Mouse (Mus musculus): Measurements from ENCODE around the gene Col4a6. TPM values are rescaled to one million over a fixed set of nuclear protein-coding genes. Genes with fewer than 3 reads are reported as not detected.

Gene Col4a6
- 7.3 and 8.2 TPM in 2 replicates for polyA plus RNA-seq (2015; fragmentation: Nextera tagmentation; extraction: Ambion mirVana)

DNA sequence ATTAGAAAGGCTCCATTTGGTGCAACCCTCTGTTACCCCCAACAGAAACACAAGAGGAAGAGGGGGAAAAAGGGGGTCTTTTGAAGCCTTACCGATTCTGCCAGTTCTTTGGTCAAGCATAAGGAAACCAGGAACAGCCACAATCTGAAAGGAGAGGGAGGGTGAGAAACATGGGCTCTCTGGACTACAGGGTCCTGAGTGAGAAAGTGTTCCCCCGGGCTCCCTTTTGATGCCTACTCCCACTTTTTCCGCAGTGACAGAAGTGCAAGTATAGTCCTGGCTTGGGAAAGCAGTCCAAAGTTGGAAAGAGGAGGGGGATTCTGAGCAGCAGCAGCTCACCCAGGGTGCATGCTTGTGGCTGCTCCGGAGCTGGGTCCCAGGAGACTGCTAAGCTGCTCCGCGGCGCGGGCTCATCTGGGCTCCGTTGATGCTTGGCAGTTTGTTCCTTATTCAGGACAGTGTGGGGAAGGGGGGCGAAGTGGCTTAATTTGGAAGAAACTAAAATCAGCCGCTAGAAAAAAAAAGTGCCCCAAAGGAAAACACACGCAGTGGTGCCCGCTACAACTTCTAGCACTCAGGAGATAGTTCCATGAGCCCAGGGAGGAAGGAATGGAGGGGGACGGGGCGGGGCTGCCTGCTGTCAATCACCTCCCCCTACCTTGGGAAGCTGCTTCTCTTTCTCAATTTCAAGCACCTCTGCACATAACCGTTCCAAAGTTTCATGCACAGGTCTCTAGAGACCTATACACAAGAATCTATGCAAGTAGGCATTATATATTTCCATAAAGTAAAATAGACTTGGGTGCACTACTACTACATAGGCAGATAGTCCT is at the start of gene Col4a6:
Col4a6 (minus strand) TSS at position 607 of the 833 bp plus-strand sequence.
- Histone ChIP-seq H3K27ac (peak within 1 kb of the TSS; percentile 41), H3K9me3 (no peaks in the 10 kb centered on the region), H3K9ac (peak within 1 kb of the TSS; percentile 22), H3K4me2 (peak within 1 kb of the TSS; percentile 57), H3K36me3 (no peaks in the 10 kb centered on the region), H3K4me1 (no peaks in the 10 kb centered on the region), H3K4me3 (peak within 1 kb of the TSS; percentile 49), H3K27me3 (peaks cover 14% of the 10 kb centered on the region)
- WGBS, result 12% methylated on average over 15 of the region's 16 CpGs
- ATAC-seq (ENCODE audit: borderline replicate concordance, extremely low read depth, low FRiP score, low TSS enrichment), result 0 out of 2 replicates have a peak, but pooled peaks have one; percentile 52

DNA sequence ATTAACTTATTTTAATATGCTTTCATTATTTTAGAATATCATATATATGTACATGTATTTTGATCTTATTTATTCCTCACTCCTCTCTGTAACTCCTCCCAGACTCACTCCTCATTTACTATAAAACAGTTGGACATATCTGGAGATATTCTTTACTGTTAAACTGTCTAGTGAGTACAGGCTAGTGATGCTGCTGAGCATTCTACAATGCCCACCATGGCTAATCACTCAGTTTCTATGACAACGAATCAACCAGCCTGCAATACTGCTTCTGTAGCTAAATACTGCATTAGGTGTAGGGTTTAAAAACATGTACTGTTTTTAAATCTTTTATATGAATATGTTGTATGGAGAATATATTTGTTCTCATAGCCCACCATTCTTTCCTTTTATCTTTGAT is 29.2 kb upstream of the Col4a6 start:
- Histone ChIP-seq H3K9me3 (no peaks in the 10 kb centered on the region), H3K9ac (no peak overlapping the region), H3K4me3 (no peak overlapping the region), H3K36me3 (no peaks in the 10 kb centered on the region), H3K27me3 (no peaks in the 10 kb centered on the region), H3K4me1 (no peaks in the 10 kb centered on the region), H3K27ac (no peak overlapping the region), H3K4me2 (no peak overlapping the region)
- no peak for ATAC-seq (ENCODE audit: borderline replicate concordance, extremely low read depth, low FRiP score, low TSS enrichment)
- WGBS, result 88% methylated on average over 1 of the region's 1 CpGs

DNA sequence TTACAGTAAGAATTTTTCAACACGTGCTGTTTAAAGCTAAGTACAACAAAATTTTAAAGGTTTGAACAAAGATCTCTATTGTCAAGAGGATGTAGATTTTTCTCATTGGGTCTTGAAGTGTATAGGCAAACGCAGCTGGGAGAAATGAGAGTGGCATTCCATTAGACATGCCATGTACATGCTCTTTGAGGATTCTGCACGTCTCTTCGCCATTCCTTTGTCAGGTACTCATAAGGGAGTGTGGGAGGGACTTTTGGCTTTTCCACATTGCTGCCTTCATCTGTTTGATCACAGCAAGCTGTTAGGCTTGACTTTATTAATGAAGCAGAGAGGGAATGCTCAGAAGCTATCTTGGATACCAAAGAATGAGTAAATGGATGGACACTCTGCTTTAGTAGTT is 20.7 kb upstream of the Col4a6 start:
- H3K27me3 ChIP-seq, result no peaks in the 10 kb centered on the region
- H3K9ac ChIP-seq, result no peak overlapping the region
- H3K9me3 ChIP-seq, result no peaks in the 10 kb centered on the region
- H3K4me2 ChIP-seq, result no peak overlapping the region
- no peak overlapping the region for H3K27ac ChIP-seq
- H3K4me1 ChIP-seq, result no peaks in the 10 kb centered on the region
- no peak for ATAC-seq (ENCODE audit: borderline replicate concordance, extremely low read depth, low FRiP score, low TSS enrichment)
- WGBS, result 57% methylated on average over 4 of the region's 4 CpGs
- no peaks in the 10 kb centered on the region for H3K36me3 ChIP-seq
- no peak overlapping the region for H3K4me3 ChIP-seq

- no peaks in the 10 kb centered on the region for H3K9me3 ChIP-seq
- peak overlapping the region; percentile 47 for H3K9ac ChIP-seq
- H3K27me3 ChIP-seq, result peaks cover 14% of the 10 kb centered on the region
- H3K4me2 ChIP-seq, result peak overlapping the region; percentile 57
- H3K4me3 ChIP-seq, result peak overlapping the region; percentile 49
- no peaks in the 10 kb centered on the region for H3K4me1 ChIP-seq
- WGBS, result 16% methylated on average over 14 of the region's 14 CpGs
- H3K27ac ChIP-seq, result peak overlapping the region; percentile 66
- no peaks in the 10 kb centered on the region for H3K36me3 ChIP-seq
- peak; percentile 65 for ATAC-seq (ENCODE audit: borderline replicate concordance, extremely low read depth, low FRiP score, low TSS enrichment)
These were observed 1.9 kb upstream of the Col4a6 start for GRCm38 (mm10) chrX:141475566-141476327.

DNA sequence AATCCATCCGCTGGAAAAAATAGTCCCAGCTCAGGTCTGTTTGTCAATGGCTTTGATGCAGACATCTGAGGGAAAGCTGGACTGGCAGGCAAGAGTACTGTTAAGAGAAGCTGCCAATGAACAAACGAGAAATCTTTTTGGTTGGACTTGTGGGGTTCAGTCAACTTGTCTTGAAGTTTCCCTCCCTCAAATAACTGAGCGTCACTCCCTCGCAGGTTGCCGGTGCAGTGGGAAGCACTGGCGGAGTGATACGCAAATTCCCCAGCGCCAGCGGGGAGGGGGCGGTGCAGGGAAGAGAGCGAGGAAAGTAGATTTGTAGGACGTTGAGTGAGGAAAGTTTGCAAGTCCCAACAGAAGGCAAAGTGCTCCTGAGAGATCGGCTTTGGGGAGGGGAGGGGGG is 1.2 kb upstream of the Col4a6 start, which contains the start of gene Col4a5:
Col4a5 (plus strand) TSS at position 276 of the 400 bp plus-strand sequence.
- 17% methylated on average over 13 of the region's 13 CpGs for WGBS
- peak; percentile 76; the same call in 1 of the 2 replicates for ATAC-seq (ENCODE audit: borderline replicate concordance, extremely low read depth, low FRiP score, low TSS enrichment)
- H3K9ac ChIP-seq, result peak within 1 kb of the TSS; percentile 47
- H3K9me3 ChIP-seq, result no peaks in the 10 kb centered on the region
- peak within 1 kb of the TSS; percentile 49 for H3K4me3 ChIP-seq
- peak within 1 kb of the TSS; percentile 57 for H3K4me2 ChIP-seq
- H3K36me3 ChIP-seq, result no peaks in the 10 kb centered on the region
- no peaks in the 10 kb centered on the region for H3K4me1 ChIP-seq
- H3K27ac ChIP-seq, result peak within 1 kb of the TSS; percentile 66
- H3K27me3 ChIP-seq, result peaks cover 14% of the 10 kb centered on the region

DNA sequence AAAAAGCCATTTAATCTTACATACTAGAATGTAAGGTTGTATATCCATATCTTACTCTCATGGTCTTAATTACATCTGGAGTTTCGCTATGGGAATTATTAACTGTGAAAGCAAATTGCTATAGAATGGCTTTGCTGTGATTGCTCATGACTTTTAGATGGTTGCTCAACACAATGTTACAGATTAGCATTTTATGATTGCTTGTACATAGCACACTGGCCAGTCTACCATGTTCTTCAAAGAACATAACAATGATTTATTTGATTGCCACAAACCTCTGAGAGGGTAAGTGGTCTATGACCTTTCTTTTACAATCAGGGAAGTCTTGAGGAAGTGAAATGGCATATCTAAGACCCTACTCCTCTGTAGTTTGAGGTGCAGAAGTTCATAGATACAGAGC is 25.9 kb downstream of the Col4a6 start:
- peaks cover 6% of the 10 kb centered on the region; the same call in 1 of the 2 replicates for H3K27me3 ChIP-seq
- H3K9me3 ChIP-seq, result no peaks in the 10 kb centered on the region
- H3K36me3 ChIP-seq, result no peaks in the 10 kb centered on the region
- ATAC-seq (ENCODE audit: borderline replicate concordance, extremely low read depth, low FRiP score, low TSS enrichment), result no peak
- H3K27ac ChIP-seq, result no peak overlapping the region
- no peak overlapping the region for H3K4me3 ChIP-seq
- no peak overlapping the region for H3K9ac ChIP-seq
- H3K4me1 ChIP-seq, result no peaks in the 10 kb centered on the region
- H3K4me2 ChIP-seq, result no peak overlapping the region
- 56% methylated on average over 1 of the region's 1 CpGs for WGBS

- Histone ChIP-seq H3K9ac (no peak overlapping the region), H3K4me3 (no peak overlapping the region), H3K4me1 (no peaks in the 10 kb centered on the region), H3K27me3 (no peaks in the 10 kb centered on the region), H3K36me3 (no peaks in the 10 kb centered on the region), H3K9me3 (no peaks in the 10 kb centered on the region), H3K27ac (no peak overlapping the region), H3K4me2 (no peak overlapping the region)
- no peak for ATAC-seq (ENCODE audit: borderline replicate concordance, extremely low read depth, low FRiP score, low TSS enrichment)
- WGBS, result 37% methylated on average over 2 of the region's 2 CpGs
These were observed 34.5 kb downstream of the Col4a6 start for GRCm38 (mm10) chrX:141439423-141439822.

- H3K4me3 ChIP-seq, result no peak overlapping the region
- 64% methylated on average over 6 of the region's 6 CpGs for WGBS
- H3K27ac ChIP-seq, result peak overlapping the region; percentile 47; the same call in 1 of the 2 replicates
- H3K4me1 ChIP-seq, result no peaks in the 10 kb centered on the region
- H3K27me3 ChIP-seq, result no peaks in the 10 kb centered on the region
- H3K4me2 ChIP-seq, result no peak overlapping the region
- H3K9ac ChIP-seq, result no peak overlapping the region
- H3K36me3 ChIP-seq, result no peaks in the 10 kb centered on the region
- H3K9me3 ChIP-seq, result no peaks in the 10 kb centered on the region
- no peak for ATAC-seq (ENCODE audit: borderline replicate concordance, extremely low read depth, low FRiP score, low TSS enrichment)
These were observed 37.1 kb downstream of the Col4a6 start for GRCm38 (mm10) chrX:141436780-141437179.

DNA sequence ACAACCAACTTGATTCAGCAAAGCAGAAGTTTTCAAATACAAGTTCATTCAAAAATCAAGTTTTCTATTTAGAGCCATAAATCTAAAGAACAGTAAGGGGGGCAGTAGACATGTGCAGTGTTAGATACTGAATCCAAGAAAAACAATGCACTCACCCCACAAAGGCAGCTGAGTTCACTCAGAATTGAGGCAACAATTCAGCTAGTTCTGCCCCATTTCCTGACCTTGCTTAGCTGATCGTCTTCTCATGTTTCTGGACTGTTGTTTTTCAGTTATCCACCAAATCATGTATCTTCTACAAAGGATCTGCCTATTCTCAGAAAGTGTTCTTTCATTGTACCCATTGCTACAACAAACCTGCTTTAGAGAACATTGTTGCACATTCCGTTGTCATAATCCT is 58.6 kb downstream of the Col4a6 start:
- Histone ChIP-seq H3K9me3 (no peaks in the 10 kb centered on the region), H3K9ac (no peak overlapping the region), H3K4me3 (no peak overlapping the region), H3K27me3 (no peaks in the 10 kb centered on the region), H3K4me2 (no peak overlapping the region), H3K4me1 (no peaks in the 10 kb centered on the region), H3K36me3 (no peaks in the 10 kb centered on the region), H3K27ac (no peak overlapping the region)
- 62% methylated on average over 2 of the region's 2 CpGs for WGBS
- no peak for ATAC-seq (ENCODE audit: borderline replicate concordance, extremely low read depth, low FRiP score, low TSS enrichment)

DNA sequence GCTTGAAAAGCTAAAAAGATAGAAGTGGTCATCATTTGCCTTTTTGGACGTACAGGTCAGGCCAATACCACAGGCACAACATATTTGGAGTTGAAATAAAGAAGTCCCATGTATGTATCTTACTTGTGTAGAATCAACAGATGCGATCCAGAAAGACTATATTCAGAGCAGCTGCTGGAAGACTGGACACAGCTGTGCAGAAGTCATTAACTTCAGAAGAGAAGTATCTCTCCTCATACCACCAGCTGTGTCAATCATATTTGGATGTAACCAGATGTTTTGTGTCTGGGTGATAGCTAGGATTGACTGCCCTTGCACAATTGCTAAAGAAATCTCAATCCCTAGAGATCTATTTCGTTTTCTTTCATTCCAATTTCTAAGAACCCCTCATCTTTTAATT is 77.6 kb downstream of the Col4a6 start:
- peaks cover 9% of the 10 kb centered on the region for H3K27me3 ChIP-seq
- H3K9ac ChIP-seq, result no peak overlapping the region
- no peaks in the 10 kb centered on the region for H3K36me3 ChIP-seq
- peak; percentile 31; the same call in 1 of the 2 replicates for ATAC-seq (ENCODE audit: borderline replicate concordance, extremely low read depth, low FRiP score, low TSS enrichment)
- no peak overlapping the region for H3K4me2 ChIP-seq
- WGBS, result 42% methylated on average over 3 of the region's 3 CpGs
- no peak overlapping the region for H3K27ac ChIP-seq
- H3K9me3 ChIP-seq, result no peaks in the 10 kb centered on the region
- H3K4me3 ChIP-seq, result no peak overlapping the region
- no peaks in the 10 kb centered on the region for H3K4me1 ChIP-seq

- peak; percentile 23; the same call in 1 of the 2 replicates for ATAC-seq (ENCODE audit: borderline replicate concordance, extremely low read depth, low FRiP score, low TSS enrichment)
- H3K4me3 ChIP-seq, result no peak overlapping the region
- no peaks in the 10 kb centered on the region; the same call in 1 of the 2 replicates for H3K27me3 ChIP-seq
- H3K9me3 ChIP-seq, result no peaks in the 10 kb centered on the region
- H3K27ac ChIP-seq, result no peak overlapping the region
- no peaks in the 10 kb centered on the region for H3K36me3 ChIP-seq
- H3K9ac ChIP-seq, result no peak overlapping the region
- no peaks in the 10 kb centered on the region for H3K4me1 ChIP-seq
- 69% methylated on average over 3 of the region's 3 CpGs for WGBS
- no peak overlapping the region for H3K4me2 ChIP-seq
These were observed 88.3 kb downstream of the Col4a6 start for GRCm38 (mm10) chrX:141385399-141386105.
